Mouse (Mus musculus): ENCODE measurements around the gene Treh. TPM values are rescaled to one million over a fixed set of nuclear protein-coding genes. Genes with fewer than 3 reads are reported as not detected.

Treh gene
- total RNA-seq, 2 experiments from 2014 or later: not detected

GRCm38 (mm10) chr9:44715109-44715508 is 42.1 kb downstream of the Treh start:
- no peak for DNase-seq (ENCODE audit: low spot score in 2 of 2)

DNA sequence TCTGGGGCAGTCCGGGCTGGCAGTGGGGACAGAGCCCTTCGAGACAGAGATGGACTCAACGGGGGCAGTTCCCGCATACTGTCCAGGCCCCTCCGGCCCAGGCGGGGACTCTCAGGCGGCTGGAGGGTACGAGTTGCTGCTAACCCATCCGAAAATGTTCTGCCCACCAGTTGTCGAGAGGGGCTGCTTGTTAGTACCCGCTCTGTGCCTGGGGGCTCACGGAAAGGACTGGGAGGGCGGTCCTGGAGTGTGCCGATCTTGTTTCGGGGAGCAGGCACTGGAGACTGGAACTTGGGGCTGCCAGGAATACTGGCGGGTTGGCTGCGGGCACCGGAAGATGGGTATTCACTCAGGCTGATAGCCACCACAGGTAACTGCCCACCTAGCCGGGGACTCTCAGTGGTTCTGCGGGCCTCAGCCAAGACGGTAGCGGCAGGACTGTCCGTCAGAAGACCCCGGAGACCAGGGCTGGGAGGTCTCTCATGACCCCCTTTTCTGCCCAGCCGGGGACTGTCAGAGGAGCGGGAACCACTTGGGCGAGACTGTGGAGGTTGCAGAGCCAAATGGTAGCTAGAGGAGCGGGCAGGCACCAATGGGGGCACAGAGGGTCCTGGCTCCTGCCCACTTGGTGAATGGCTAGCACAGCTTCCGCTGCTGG is 42.8 kb downstream of the Treh start:
- DNase-seq (ENCODE audit: low spot score in 2 of 2): no peak

DNA sequence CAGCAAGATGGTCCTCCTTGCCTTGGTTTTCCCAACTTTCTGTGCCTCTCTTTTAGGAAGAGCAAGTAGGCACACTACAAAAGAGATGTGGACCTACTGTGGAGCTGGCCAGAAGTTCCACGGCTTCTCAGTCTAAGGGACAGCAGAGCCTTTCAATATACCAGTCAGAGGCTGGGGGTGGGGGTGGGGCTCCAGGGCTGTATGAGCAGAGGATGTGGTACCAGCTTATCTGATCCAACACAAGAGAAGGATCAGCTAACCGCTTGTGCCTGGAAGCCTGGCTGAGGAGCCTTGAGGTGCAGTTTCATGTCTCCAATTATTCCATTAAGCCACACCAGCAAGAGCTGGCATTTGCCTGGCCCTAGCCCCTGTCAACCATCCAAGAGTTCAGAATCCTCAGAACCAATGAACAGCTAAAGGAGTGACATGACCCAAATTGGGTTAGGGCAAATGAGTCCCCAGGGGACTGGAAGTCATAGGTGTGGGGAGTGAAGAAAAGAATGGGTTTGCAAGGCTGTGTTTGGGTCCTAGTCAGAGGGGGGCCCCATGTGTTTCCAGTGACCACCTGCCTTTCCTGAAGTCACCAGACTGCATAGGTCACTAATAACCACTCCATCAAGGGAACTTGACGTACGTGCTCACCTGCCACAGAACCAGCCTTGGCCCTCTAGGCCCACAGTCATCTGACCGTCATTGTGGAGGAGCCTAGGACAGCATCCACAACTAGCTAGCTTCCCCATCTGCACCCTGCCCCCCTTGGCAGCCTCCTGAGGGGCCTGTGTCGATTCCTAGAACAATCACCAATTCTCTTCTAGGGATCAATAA is 44.2 kb downstream of the Treh start:
- no peak for DNase-seq (ENCODE audit: low spot score in 2 of 2)

GRCm38 (mm10) chr9:44717822-44718242 is 44.8 kb downstream of the Treh start:
- no peak for DNase-seq (ENCODE audit: low spot score in 2 of 2)

- DNase-seq (ENCODE audit: low spot score in 2 of 2): no peak
Measured at GRCm38 (mm10) chr9:44718937-44719631, 46.1 kb downstream of the Treh start.

- no peak for DNase-seq (ENCODE audit: low spot score in 2 of 2)
Measured at GRCm38 (mm10) chr9:44719632-44720357, 46.8 kb downstream of the Treh start.

DNA sequence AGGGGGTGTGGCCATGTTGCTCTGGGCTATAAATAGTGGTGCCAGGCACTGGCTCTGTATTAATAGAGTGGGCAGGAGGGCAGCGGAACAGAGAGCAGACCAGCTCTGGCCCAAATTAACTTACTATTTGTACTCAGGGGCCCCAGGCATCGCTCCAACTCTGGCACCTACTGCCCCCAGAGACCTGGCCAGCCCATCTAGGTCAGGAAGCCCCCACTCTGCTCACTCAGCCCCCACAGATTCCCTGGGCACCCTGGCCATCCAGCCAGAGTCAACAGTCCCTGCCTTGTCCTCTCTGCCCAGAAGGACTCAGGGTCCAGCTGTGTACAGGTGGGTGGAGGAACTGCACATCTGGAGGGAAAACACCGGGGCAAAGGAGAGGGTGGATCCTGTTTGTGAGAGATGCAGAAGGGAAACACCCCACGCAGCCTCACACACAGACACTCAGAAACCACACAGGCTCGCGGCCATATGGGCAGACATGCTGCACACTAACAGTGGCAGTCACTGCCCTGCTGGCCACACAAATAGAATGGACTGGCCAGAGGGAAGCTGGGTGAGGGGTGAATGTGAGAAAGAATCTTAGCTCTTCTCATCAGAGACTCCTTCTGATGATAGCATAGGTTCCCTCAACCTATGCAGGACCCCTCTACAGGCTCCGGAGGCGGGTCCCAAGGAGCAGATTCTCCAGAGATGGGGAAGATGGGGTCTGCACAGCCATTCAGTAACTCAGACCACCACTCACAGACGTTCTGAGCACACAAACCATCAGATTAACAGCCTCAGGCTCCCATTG is 47.5 kb downstream of the Treh start:
- DNase-seq (ENCODE audit: low spot score in 2 of 2): no peak

DNA sequence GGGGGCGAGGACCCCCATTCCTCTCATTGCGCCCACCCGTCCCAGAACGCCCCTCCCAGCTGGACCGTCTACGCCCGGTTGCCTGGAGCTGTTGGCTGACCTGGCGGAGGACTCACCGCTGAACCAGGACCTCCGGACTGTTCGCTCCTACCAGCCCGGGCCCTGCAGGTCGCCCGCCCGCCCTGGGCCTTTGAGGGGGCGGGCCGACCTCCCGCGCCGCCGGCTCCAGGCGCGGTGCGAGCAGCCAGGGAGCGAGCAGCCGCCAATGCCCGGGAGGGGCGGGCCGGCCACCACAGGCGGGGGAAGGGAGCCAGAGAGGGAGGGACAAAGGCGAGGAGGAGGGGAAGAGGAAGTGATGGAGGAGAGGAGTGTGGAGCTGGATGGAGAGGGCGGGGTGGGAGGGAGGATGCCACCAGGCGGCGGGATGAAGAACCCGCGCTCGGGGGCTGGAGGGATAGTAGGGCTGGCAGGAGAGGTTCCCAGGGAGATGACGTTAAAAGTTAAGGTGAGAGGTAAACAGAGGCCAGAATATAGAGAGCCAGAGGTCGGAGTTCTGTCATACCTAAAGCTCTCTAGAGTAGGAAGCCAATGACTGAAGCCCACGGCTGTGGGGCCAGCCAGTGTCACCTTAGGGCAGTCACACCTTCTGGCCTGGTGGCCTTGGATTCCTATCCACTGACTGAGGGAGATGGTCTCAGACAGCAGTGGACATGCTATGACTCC is 48.3 kb downstream of the Treh start:
- DNase-seq (ENCODE audit: low spot score in 2 of 2): peak; percentile 73 to 84

DNA sequence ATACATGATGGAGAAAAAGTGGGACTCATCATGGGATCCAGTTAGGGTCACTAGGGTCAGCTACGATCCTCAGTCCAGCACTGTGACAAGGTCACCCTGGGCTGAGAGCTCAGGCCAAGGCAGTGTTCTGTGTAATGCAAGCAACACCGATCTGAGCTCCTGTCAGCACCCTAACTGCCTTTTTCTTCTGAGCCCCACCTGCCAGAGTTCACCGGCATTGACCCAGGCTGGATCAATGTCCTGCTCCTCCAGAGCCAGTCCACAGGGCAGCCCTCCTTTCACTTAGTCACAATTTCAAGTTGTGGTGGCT is 48.8 kb downstream of the Treh start:
- DNase-seq (ENCODE audit: low spot score in 2 of 2): no peak

DNA sequence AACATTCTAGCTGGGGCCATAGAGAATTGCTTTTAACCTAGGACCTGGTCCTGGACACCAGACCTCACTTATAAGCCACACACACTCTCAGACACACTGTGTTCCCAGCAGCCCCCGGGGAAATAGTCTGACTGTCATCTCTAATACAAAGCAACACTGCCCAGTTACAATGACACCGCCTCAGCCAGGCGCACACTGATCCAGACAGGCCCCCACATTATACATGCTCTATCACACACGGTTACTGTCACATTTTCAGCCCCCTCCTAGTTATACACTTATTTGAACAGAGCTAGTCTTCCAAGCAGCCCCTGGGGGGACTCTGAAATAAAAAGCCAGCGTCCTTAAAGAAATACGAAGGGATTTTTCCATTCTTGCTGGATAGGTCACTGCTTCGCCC is 49.5 kb downstream of the Treh start:
- no peak for DNase-seq (ENCODE audit: low spot score in 2 of 2)

DNA sequence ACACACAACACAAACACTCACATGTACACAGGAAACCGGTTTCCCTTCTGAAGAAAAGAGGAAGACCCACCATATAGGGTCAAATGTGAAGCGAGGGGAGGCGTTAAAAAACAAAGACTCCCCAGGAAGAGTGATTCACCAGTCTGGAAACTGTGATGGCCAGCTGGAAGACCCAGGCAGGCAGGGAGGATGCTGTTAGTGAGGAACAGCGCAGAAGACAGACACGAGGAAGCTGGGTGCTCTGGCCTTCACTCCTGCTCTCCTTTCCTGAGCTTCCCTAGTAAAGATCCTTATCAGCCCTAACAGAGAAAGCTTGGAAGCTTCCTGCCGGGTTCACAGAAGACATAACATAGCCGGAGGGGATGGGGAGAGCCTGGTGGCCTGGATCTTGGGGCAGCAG is 50.0 kb downstream of the Treh start:
- DNase-seq (ENCODE audit: low spot score in 2 of 2): no peak

DNA sequence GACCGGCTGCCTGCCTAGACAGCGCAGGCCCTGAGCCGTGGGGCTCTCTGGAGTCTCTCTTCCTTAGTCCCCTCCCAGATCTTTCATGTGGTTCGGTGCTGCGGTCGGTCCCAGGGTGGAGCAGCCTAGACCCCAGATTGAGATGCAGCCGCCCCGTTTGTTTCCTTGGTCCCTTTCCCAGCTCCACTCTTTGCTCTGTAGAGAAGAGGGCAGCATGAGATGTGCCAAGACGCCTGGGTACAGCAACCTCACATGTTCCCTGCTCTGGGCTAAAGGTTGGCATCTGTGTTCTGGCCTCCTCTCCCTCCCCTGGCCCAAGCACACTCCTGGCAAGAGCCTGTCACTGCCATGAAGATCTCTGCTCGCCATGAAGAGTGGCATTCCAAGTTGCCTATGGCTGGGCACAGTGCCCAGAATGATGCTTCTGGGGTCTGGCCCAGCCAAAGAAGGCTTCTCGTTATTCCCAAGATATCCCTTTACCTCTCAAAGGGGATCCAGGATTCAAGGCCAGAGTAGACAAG is 50.5 kb downstream of the Treh start:
- no peak for DNase-seq (ENCODE audit: low spot score in 2 of 2)

DNA sequence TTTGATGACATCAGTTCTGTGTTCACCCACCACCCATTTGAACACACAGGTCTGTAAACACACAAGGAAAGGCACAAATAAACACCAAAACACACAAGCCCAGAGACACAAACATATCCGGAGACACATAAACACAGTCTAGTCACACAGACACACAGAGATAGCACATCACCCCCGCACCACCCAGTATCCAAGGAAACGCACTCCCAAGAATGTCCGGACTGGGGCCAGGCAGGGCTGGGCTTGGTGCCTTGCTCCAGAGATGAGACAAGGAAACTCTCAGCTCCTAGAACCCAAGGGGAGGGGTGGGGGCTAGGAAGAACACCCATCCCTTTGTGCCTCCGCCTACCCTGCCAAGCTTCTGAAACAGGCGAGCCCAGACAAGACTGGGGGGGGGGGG is 51.2 kb downstream of the Treh start:
- no peak for DNase-seq (ENCODE audit: low spot score in 2 of 2)

DNA sequence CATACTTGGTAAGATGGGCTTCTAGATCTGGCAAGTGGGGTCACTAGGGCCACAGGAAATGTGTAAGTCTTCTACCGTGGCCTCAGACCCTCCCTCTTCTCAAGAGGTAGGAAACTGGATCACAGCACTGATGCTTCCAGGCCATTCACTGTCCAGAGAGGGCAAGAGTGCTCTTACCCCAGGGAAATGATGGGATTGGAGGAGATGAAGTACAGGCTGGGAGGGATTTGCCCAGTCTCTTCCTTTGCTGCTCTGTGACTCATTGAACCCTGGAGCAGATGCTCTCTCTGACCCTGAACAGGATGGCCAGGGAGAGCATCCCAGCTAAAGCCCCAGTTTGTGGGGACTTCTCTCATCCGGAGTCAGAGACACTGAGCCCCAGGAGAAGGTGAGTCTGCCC is 51.6 kb downstream of the Treh start:
- no peak for DNase-seq (ENCODE audit: low spot score in 2 of 2)

DNA sequence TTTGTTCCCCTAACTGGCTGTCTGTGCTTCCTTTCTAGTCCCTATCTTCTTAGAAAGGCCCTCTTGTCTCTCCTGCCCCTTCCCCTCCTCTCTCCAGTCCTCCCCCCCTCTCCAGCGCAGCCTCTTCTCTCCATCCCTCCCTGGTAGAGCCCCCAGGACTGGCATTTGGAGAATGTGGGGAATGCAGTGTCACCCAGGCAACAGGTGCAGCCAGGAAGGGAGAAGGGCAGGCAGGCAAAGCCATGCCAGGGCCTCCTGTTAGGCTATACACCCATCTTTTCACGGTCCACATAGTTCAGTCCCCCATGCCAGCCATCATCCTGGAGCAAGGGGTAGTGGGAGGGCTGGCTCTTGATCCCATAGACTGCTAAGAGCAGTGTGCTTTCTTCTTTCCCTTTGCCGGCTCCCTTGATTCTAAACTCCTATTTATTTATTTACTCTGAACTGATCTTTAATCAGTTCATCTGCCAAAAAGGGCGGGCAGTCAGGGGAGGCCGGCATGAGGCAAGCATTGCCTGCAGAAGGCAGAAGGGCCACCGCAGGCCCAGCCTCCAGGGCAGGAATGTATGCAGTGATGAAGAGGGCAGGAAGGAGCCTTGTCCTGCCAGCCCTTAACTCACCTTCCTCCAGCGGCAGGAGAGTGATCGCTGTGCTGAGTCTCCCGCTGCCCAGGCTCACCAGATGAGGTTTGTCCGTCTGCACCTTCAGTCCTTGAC is 53.6 kb downstream of the Treh start:
- DNase-seq (ENCODE audit: low spot score in 2 of 2): no peak

- DNase-seq (ENCODE audit: low spot score in 2 of 2): no peak
Measured at GRCm38 (mm10) chr9:44727441-44727840, 54.4 kb downstream of the Treh start.

DNA sequence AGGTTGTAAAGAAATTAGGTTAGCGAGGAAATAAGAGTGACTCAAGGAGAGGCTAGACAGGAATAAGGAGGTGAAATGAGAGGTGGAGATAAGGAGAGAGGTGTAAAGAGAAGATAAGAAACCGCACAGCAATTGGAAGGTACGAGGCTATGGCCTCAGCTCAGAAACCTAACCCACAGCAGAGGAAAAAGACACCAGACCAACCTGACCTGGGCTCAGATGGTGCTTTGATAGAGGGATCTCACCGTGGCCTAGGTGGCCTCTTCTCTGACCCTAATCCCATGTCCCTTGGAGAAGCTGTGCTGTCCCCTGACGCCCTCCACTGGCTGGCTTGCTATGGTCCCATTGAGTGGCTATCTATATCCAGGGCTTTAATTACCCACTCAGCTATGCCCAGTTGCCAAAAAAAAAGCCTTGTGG is 59.1 kb downstream of the Treh start:
- no peak for DNase-seq (ENCODE audit: low spot score in 2 of 2)

DNA sequence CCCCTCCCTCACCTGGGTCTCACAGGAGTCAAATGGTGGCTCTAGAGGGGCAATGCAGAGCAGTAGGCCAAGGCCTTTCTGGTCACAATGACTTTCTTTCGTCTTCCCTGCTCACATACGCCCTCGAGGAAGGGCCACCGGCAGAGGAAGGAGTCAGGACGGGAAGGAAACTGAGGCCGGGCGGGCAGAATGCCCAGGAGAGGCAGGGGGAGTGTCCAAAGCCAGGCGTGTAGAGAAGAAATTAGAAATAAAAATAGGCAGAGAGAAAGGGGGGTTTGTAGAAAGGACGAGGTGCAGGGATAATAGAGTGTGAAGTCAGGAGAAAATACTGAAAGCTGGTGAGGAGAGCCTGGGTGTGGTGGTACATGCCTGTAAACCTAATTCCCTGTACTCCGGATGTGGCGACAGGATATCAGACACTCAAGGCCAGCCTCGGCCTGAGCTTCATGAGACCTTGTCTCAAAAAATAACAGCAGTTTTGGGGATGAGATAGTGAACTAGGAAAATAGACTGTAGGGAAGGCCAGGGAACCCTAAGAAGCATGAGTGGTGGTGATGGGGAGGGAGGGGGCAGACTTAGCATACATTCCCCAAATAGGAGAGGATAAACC is 60.0 kb downstream of the Treh start:
- no peak for DNase-seq (ENCODE audit: low spot score in 2 of 2)
